ENCODE assay signal across 8 mouse cellular contexts in the genomic region with DNA sequence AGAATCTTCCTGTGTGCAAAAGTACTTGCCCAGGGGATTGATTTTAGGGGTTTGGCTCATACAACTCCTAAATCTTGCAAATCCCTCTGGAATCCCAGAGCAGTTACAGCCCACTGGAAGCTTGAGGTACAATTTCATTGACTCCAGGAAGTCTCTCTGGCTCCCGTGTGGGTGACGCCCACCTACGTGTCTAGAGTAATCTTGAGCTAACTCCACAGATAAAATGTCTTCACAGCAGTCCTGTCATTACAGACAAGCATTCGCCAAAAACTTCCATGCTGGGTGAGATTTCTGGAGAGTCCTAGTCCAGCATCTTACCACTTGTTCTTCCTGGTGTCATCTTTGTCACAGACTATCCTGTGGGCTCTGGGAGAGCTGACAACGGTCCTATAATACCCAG.
"Had no signal": no experiment of that assay in that cellular context is flagged by ENCODE, and none has a peak within 500 bp of the region (broad histone marks: within the 10 kb centered on the region; RNA-seq: fewer than 3 reads in every experiment).

No protein-coding gene starts in this region.

- DNase-seq: kidney, adult 11 months; kidney, adult 8-10 months; kidney, postnatal 10 days; kidney, postnatal 36 days; liver, embryonic 13.5 days; lung, embryonic 14.5 days; spleen, adult 18-20 months; thymus, postnatal 36 days had no signal
